Mouse (Mus musculus) naive thymus-derived CD4-positive, alpha-beta T cell, adult 2 months (primary cell): ENCODE measurements around the gene Opn5.

ENCODE experiments used
- DNase-seq: peaks from one replicate; pipeline ENCODE4 v3.0.0-alpha.2; 2011; ENCODE audit warnings: low read depth

Gene Opn5

DNA sequence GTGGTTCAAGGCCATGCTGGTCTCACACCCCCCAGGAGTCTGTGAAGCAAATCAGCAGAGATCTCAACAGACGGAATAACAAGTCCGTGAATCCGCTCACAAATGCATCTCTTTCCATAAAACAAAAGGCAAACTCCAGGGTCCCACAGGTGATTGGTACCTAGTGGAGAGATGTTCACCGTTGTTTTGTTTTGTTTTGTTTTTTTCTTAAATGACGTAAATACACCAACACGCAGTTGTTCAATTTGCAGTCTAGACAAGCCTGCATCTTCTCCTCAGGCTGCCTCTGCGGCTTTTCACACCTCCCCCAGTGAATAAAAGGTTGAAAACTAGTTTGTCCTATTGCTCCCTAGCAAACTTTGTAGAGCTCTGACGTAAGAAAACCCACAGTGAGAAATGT, at the start of gene Opn5:
Opn5 (minus strand) TSS at position 101 of the 400 bp plus-strand sequence.
- no peak for DNase-seq

DNA sequence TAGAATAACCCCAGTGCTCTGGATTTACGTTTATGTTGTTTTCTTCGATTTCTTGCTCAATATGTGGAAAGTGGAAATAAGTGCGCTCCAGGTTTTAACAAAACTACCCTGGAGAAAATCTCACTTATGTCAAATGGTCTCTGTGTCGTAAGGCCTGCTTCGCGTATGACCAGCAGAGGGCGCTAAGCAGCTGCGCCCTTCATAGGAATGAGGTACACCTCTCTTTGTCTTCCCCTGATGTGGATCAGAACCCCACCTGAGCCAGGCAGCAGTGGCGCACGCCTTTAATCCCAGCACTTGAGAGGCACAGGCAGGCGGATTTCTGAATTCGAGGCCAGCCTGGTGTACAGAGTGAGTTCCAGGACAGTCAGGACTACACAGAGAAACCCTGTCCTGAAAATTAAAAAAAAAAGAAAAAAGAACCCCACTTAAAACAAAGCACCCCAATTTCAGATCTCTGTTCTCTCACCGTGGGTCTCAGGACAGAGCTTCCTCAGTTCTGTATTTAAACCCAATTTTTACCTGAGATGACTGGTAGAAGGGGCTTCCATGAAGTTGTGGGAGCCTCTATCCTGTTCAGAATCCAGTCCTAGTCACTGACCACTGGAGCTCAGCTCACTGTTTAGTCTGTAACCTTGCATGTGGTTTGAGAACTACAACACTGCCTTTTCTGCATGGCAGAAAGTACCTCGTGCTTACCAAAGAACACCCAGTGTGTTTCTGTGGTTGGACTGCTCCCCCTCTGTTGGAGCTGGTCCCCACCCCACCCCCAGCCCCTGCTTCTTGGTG, 47.6 kb upstream of the Opn5 start:
- peak; percentile 33 for DNase-seq

GRCm38 (mm10) chr17:42643416-42643815, 32.2 kb upstream of the Opn5 start:
- DNase-seq, result no peak

GRCm38 (mm10) chr17:42630206-42630605, 19.0 kb upstream of the Opn5 start:
- DNase-seq, result no peak

DNA sequence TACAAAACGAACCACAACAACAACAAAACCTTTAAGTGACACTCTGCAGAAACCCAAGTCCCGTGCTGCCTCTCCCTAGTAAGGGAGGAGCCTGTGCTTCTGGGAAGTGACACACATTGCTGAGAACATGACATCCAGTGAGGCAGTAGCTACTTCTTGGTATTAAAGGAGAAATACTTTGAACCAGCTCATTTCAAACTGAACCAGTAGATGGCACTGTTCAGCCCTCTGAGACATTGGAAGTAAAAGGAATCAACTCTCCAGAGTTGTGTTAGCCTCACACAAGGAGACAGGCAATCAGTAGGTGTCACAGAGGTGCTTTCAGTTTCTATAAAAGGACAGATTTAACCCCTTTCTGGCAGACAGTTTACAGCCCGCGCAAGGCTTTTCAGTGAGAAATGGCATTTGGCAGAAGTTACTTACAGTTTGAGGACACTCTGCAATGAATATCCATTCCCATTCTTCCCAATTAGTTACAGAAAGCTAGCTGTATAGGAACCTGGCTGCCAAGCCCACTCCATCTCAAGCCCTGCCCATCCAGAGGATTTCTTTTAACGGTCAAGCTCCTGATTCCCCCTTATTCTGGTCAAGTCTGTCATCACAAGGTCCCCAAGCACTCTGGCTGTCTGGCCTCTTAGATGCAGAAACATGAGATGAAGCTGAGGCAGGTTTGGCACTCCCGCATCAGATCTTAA, 2.0 kb upstream of the Opn5 start:
- DNase-seq, result peak; percentile 8

DNA sequence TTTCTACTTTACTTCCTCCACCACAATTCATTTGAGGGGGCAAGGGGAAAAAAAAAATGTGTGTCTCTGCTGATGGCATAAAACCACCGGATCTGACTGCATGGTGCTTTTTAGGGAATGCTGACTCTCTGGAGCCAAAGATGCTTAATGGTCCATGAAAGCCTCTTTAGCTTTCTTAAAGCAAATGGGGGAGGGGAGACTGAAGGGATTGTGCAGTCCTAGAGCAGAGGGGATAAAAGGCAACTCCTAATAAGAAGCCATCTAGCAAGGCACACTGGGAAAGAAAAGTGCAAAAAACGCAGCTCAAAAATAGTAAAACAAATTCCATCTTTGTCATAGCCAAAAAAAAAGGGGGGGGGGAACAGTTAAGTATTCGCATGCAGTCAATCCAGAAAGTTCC, 2.9 kb downstream of the Opn5 start:
- no peak for DNase-seq

DNA sequence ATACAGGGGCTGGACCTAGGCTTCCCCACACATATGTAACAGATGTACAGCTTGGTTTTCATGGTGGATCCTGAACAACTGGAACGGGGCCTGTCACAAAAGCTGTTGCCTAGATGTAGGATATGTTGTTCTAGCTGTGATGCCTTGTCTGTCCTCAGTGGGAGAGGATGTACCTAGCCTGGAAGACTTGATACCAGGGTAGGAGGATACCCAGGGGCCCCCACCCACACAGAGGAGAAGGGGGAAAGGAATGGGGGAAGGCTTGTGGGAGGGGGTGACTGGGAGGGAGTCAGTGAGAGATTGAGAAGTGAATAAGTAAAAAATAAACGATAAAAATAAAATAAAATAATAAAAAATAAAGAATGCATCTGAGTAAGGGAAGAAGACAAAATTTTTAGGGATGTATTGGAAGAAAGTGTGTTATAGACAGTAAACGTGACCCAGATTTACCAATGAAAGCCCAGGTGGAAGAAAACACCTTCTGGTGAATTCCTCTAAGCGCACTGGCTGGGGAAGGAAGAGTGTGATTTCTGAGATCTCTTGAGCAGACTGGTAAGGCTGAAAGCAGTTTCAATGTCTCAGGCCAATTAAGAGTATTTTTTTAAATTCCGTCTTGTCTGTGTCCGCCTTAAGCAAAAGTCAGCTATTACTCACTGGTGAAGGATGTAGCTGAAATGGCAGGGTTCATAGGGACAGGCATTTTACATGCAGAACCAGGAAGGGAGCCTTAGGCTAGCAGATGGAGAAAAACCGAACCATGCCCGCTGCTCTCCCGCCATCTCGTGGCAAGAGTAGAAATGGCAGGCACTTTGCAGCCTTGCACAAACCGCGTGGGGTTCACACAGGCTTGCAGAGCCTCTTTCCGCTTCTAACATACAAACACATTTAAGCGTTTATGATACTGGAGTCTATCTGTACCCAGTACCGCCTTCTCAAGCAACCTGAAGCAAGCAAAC, 8.1 kb downstream of the Opn5 start:
- DNase-seq, result no peak

DNA sequence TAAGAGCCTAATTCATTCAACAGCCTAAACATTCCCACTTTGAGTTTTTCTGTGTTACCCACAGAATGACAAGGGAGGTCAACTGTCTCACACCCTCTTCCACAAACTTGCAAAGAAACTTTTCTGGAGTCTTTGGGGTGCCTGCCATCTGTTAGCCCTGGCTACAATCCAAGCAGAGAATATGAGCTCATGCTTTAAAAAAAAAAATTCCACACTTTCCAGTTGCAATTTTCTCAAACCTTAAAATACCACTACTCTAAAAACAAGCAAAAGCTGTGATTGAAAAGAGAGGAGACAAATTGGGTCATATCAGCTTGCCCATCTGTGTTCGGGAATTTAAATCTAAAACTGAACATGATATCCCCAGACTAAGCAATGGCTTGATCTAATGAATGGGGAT, 24.7 kb downstream of the Opn5 start:
- DNase-seq, result no peak

- no peak for DNase-seq
These were observed 28.2 kb downstream of the Opn5 start for GRCm38 (mm10) chr17:42583029-42583331.

GRCm38 (mm10) chr17:42582281-42583028, 28.7 kb downstream of the Opn5 start:
- DNase-seq, result no peak

GRCm38 (mm10) chr17:42580623-42581022, 30.6 kb downstream of the Opn5 start:
- no peak for DNase-seq

GRCm38 (mm10) chr17:42580196-42580595, 31.0 kb downstream of the Opn5 start:
- DNase-seq, result no peak

- no peak for DNase-seq
These were observed 34.5 kb downstream of the Opn5 start for GRCm38 (mm10) chr17:42576671-42577168.

- no peak for DNase-seq
These were observed 37.4 kb downstream of the Opn5 start for GRCm38 (mm10) chr17:42573786-42574185.

GRCm38 (mm10) chr17:42549578-42549977, 61.6 kb downstream of the Opn5 start:
- no peak for DNase-seq

- no peak for DNase-seq
These were observed 81.0 kb downstream of the Opn5 start for GRCm38 (mm10) chr17:42530147-42530546.

DNA sequence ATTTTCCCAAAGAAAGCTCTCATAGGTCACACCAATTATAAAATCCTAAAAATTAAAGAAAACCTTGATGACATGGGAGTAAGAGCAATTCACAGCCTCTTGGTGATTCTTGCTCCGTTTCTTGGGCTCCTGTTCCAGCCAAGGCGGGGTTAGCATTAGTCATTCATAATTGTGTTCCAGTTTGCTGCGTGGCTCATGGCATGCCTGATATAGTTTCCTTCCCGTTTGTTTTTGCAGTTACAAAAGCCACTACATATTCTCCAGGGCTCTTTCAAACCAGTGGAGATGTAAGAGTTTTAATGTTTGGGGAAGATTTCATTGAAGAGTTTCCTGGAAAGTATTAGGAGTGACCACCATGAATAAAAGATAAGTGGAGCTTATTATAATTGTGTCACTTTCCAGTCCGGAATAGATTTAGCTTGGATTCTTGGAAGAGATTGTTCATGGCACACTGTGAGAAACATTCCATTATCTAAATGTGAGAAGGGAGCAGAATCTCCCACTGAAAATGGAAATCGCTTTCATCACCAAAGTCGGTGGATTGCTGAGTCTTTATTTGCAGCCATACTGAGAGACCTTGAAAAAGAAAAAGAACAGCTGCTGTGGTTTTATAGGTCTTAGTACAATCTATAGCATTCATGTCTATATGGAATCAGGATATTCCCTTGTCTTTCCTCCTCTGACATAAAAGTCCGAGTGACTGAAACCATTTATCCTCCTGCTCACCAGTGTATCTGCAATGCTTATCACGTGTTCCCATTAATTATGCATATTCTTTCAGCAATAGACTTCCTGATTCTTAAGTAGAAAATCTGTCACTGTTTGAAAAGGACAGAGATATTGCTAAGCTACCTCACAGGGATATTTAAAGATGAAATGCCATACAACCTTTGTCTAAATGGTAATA, 101.6 kb downstream of the Opn5 start:
- no peak for DNase-seq
